Mouse (Mus musculus): ENCODE results near the gene Mast1.

The Mast1 gene

GRCm38 (mm10) chr8:84937620-84938485 is 694 bp upstream of the Mast1 start:
- no peak for DNase-seq

DNA sequence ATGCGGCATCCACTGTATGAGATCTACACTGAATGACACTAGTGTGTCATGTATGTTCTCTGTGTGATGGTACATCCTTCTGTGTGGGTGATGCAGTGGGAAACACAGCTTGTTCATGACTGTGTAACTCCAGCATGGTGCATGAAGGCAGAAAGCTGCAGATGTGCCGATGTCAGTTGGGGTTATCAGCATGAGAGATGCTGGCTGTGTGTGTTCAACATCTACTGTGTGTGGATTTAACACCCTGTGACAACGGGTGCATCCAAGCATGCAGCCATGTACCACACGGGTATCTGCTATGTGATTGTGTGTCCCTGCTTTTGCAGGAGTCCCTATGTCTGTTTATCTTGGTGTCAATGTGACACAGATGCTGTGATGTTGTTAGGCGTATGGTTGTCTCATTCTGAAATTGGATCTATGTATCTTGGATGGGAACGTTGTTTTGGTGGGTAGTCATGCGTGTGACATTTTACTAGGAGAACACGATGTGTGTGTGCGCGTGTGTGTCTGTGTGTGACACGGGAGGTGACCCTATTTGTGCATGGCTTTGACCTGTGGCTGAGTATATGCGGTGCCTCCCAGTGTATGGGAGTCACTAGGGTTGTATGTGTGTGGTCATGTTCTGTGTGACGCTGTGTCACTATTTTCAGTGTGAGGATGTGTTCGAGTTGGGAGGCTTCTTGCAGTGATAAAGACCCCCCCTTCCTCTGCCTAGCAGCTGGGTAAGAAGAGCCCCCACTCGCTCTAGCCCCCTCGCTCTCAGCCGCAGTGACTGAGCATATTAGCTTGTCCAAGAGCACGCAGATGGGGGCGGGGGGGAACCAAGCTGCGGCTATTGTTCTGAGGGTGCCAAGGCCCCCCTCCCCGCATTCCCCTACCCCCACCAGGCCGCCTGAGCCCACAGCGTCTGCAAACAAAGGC is 858 bp downstream of the Mast1 start:
- no peak for DNase-seq

GRCm38 (mm10) chr8:84935489-84935888 is 1.7 kb downstream of the Mast1 start:
- no peak for DNase-seq

DNA sequence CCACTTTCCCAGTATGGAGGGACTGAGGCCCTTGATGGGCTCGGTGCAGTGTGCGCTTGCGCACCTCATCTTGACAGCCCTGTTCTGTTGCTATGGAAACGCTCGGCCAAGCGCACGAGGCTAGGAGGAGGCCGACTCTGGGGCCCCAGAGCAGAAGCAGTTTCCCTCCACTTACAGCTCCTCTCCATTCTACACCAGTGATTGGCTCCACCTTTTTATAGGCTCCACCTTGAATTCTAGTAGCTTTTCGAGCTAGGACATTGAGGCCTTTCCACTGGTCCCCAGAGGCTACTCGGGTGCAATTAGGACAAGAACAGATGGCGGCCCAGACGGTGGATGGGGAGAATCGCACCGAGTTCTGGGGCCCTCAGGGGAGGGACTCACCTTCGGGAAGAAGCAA is 2.3 kb downstream of the Mast1 start:
- no peak for DNase-seq

GRCm38 (mm10) chr8:84933767-84934559 is 3.2 kb downstream of the Mast1 start:
- no peak for DNase-seq

- DNase-seq: no peak
These were observed 6.6 kb downstream of the Mast1 start for GRCm38 (mm10) chr8:84930582-84930981.

- peak; percentile 81 for DNase-seq
These were observed 8.5 kb downstream of the Mast1 start for GRCm38 (mm10) chr8:84928456-84929306.

GRCm38 (mm10) chr8:84927513-84927912 is 9.6 kb downstream of the Mast1 start:
- DNase-seq: no peak

DNA sequence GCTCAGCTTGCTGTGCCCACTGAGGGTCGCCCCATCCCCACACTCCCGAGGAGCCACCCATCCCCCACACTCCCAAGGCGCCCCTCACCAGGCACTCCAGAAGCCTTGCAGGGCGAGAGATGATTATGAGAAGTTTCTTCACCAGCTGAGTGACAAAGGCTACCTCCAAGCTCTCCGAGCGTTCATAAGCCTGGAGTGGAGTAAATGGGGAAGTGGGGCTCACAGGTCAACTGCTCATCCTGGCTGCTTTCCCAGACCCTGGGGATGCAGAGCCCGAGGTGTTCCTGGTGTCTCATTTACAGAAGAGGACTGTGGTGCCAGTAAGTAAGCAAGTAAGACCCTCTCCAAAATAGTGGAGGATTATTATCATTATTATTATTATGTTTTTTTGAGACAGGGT is 11.6 kb downstream of the Mast1 start:
- DNase-seq: no peak

- DNase-seq: no peak
These were observed 15.6 kb downstream of the Mast1 start for GRCm38 (mm10) chr8:84921596-84921995.

GRCm38 (mm10) chr8:84918646-84919045 is 18.5 kb downstream of the Mast1 start:
- DNase-seq: no peak

- no peak for DNase-seq
These were observed 19.4 kb downstream of the Mast1 start for GRCm38 (mm10) chr8:84917781-84918180.

- DNase-seq: no peak
These were observed 21.9 kb downstream of the Mast1 start for GRCm38 (mm10) chr8:84915269-84915668.

DNA sequence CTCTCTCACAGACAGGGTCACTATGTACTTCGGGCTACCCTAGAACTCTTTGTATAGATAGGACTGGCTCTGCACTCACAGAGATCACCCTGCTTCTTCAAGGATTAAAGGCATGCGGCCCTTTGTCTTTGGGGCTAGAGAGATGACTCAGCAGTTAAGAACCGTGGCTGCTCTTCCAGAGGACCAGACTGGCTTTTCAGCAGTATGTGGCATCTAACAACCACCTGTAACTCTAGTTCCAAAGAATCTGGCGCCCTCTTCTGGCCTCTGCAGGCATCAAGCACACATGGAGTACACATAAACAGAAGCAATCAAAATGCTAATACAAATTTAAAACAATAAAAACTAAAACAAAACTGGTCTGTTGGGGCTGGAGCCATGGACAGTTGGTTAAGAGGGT is 23.2 kb downstream of the Mast1 start:
- peak; percentile 69 for DNase-seq

DNA sequence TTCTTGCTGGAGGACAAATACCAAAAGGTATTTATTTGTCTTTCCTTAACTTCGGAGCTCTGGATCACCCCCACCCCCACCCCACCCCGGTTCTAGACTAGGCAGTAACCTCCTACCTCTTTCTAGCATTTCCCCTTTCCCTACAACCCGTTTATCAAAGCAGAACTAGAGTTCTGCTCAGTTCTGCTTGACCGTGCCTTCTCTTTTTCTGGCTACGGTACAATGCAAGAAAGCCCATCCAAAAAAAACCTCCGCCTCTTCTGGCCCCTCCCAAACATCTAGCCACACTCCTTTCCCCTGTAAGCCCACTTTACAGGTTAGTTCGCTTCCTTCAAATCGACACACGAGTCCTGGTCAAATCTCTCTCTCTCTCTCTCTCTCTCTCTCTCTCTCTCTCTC is 23.7 kb downstream of the Mast1 start:
- DNase-seq: no peak

DNA sequence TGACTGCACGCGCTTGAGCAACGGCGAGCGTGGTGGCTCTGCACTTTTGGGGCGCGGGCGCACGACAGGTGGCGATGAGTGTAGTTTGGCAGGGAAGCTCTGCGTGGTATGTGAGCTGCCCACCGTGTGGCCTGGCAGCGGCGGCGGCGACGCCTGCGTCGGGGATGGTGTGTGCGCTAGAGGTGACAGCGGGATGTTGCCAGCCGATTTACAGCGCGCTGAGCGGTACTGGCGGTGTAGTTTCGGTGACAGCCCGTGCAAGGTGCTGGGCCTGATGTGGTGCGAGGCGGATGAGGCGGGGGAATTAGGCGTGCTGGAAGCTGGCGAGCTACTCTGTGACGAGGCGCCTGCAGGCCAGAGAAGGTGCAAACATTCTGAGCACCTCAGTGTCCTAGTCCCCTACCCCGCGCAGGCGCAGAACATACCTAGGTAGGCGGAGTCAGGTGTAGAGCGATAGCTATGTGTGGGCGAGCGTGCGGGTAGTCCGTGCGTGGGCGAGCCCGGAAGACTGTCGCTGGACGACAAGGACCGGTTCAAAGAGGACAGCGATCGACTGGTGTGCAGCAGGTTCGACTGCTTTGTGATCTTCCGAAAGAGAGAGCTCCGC is 24.2 kb downstream of the Mast1 start:
- DNase-seq: peak; percentile 83

DNA sequence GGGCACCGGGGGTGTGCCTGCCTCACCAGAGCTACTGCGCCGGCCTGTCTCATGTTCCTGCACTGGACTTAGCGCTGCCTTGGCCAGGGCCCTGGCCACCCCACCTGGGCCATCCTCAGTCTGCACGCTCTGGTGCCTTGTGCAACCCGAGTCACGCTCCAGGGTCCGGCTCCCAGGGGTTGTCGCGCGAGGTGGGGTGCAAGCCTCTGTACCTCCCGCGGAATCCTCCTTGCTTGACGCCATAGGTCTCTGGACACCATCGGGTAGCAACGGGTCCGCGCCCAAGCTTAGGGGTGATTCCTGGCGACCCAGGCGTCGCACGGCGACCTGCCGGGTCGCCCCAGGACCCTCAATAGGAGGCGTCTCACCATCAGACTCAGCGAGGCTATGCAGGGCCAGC is 24.8 kb downstream of the Mast1 start:
- no peak for DNase-seq

DNA sequence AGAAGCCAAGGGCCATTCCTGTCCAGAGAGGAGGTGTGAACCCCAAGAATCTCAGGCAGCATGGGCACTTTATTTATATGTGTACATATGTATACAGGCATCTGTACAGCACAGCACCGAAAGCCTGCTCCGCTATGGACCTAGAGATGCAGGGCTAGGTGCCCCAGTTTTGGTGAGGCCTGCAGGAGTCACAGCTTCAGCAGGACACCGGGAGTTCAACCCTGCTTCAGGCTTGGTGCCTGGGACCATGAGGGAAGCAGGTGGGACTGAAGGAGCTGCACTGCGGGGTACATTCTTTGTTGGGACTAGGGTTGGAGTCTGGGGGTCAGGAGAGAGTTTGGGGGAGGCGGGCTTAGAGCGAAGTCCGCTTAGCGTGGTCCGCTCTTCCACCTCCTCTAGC is 25.3 kb downstream of the Mast1 start:
- DNase-seq: no peak

GRCm38 (mm10) chr8:84910551-84910950 is 26.6 kb downstream of the Mast1 start:
- no peak for DNase-seq

DNA sequence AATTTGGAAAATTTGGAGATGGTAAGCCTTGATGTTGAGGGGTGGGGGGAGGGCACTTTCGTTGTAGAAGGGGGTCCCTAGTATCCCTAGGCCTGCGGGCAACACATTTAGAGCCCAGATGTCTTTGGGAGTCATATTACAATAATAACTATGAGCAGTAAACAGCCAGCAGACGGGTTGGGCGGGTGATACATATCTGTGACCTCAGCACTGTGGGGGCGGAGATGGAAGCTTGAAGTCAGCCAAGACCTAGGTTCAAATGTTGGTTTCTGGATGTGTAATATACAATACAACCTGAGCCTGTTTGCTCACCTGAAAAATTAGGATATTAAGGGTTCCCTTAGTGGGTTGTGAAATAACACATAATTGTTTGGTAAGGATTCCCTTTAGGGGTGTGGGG is 27.2 kb downstream of the Mast1 start:
- no peak for DNase-seq

- DNase-seq: no peak
These were observed 27.9 kb downstream of the Mast1 start for GRCm38 (mm10) chr8:84909162-84909767.
